8 mouse cellular contexts compared by ENCODE assay signal in the genomic region with DNA sequence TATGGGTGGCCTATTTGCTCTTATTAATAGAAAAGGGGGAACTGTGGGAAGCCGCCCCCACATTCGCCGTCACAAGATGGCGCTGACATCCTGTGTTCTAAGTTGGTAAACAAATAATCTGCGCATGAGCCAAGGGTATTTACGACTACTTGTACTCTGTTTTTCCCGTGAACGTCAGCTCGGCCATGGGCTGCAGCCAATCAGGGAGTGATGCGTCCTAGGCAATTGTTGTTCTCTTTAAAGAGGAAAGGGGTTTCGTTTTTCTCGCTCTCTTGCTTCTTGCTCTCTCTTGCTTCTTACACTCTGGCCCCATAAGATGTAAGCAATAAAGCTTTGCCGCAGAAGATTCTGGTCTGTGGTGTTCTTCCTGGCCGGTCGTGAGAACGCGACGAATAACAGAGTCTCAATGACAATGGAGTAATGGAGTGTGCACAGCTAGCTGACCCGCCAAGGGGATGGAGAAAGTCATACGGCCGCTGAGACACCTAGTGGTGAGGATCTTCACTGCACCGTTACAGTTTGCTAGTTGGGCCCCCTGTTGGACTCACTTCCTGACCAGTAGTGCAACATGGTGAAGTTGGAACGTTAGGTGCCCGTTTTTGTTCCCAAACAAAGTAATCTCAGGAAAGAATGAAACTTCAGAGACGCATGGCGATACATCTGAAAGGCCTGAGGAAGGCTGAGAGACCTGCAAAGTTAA. TPM values are rescaled to one million over a fixed set of nuclear protein-coding genes. Genes with fewer than 3 reads are reported as not detected.
DNase-seq lines count a peak whose midpoint lies in the region; ATAC-seq and TF ChIP-seq lines count a peak whose summit lies in the region.
"Not testable (repeated sequence)": the region's sequence is repeated elsewhere in the genome, so short reads cannot be mapped to it uniquely, and the experiment has no call there.

No protein-coding gene starts in this region.

- not testable (repeated sequence) for H3K36me3 ChIP-seq in forebrain, embryonic 12.5 days (replicated peaks); heart, embryonic 16.5 days (ENCODE audit: control insufficient read depth, insufficient read depth); liver, embryonic 14.5 days (replicated peaks; ENCODE audit: control insufficient read depth, insufficient read depth, low read depth); neural tube, embryonic 12.5 days; stomach, postnatal 0 days (ENCODE audit: control insufficient read depth, insufficient read depth, low read length)

- TF ChIP-seq EP300 in liver, embryonic 14.5 days (IDR thresholded peaks at IDR 0.05; ENCODE audit: low read depth); stomach, postnatal 0 days (optimal IDR thresholded peaks at IDR 0.05): not testable (repeated sequence)

- peak overlapping the region; percentile 36; the same call in 1 of the 2 replicates for H3K4me2 ChIP-seq in forebrain, embryonic 12.5 days
- H3K4me2 ChIP-seq in heart, embryonic 16.5 days (ENCODE audit: low read depth, low read length): peak overlapping the region; percentile 41
- H3K4me2 ChIP-seq in liver, embryonic 14.5 days (ENCODE audit: low read depth): peak overlapping the region; percentile 38
- H3K4me2 ChIP-seq in neural tube, embryonic 12.5 days (replicated peaks): peak overlapping the region; percentile 39
- H3K4me2 ChIP-seq in stomach, postnatal 0 days (replicated peaks; ENCODE audit: low read depth): 0 out of 2 replicates have a peak overlapping the region, but pooled peaks have one; percentile 18

- not testable (repeated sequence) for H3K27me3 ChIP-seq in forebrain, embryonic 12.5 days; heart, embryonic 16.5 days (ENCODE audit: control insufficient read depth, insufficient read depth, low read length); liver, embryonic 14.5 days (ENCODE audit: control insufficient read depth, insufficient read depth, low read length); neural tube, embryonic 12.5 days (replicated peaks); stomach, postnatal 0 days (ENCODE audit: control insufficient read depth, insufficient read depth, low read length)

- peak; percentile 94 for TF ChIP-seq CTCF in liver, embryonic 14.5 days (IDR thresholded peaks at IDR 0.05; ENCODE audit: low read depth)
- TF ChIP-seq CTCF in stomach, postnatal 0 days (IDR thresholded peaks at IDR 0.05; ENCODE audit: low read depth): peak; percentile 89

- ATAC-seq in forebrain, embryonic 12.5 days (ENCODE audit: low FRiP score): peak; percentile 90
- peak; percentile 92 for ATAC-seq in heart, embryonic 16.5 days (replicated peaks; ENCODE audit: extremely low read depth, insufficient read depth, low FRiP score)
- ATAC-seq in liver, embryonic 14.5 days (ENCODE audit: insufficient read depth): peak; percentile 95
- peak; percentile 88 for ATAC-seq in neural tube, embryonic 12.5 days (ENCODE audit: low FRiP score, low read depth)
- peak; percentile 94 for ATAC-seq in stomach, postnatal 0 days (ENCODE audit: low FRiP score, low TSS enrichment)

- H3K9me3 ChIP-seq in forebrain, embryonic 12.5 days; heart, embryonic 16.5 days (replicated peaks; ENCODE audit: control insufficient read depth, low read length); liver, embryonic 14.5 days (ENCODE audit: control insufficient read depth, low read length); neural tube, embryonic 12.5 days; stomach, postnatal 0 days (ENCODE audit: control insufficient read depth, low read length): not testable (repeated sequence)

- peak; percentile 91 for DNase-seq in CD4-positive, CD25-positive, alpha-beta regulatory T cell, adult 2 months (ENCODE audit: low read depth, low spot score)
- peak; percentile 63 for DNase-seq in c-Kit-positive CD71-positive TER-119-negative erythroid progenitor cells, embryonic 14.5 days (ENCODE audit: low read depth)
- peak; percentile 91 to 93 for DNase-seq in kidney, postnatal 36 days
- peak; percentile 42 to 77 (median 54) for DNase-seq in liver, embryonic 14.5 days (ENCODE audit: low read depth in 3 of 3, low spot score in 3 of 3)
- DNase-seq in stomach, postnatal 0 days (ENCODE audit: low spot score): peak; percentile 83

- not testable (repeated sequence) for H3K9ac ChIP-seq in forebrain, embryonic 12.5 days; heart, embryonic 16.5 days (ENCODE audit: low read length); liver, embryonic 14.5 days (replicated peaks); neural tube, embryonic 12.5 days; stomach, postnatal 0 days (ENCODE audit: low read length)

- 11% methylated on average over 14 of the region's 26 CpGs for WGBS in forebrain, embryonic 12.5 days
- whole genome bisulfite sequencing in heart, embryonic 16.5 days: 11% methylated on average over 14 of the region's 26 CpGs
- 16% methylated on average over 14 of the region's 26 CpGs for WGBS in liver, embryonic 14.5 days (ENCODE audit: insufficient replicate concordance)
- WGBS in neural tube, embryonic 12.5 days: 13% methylated on average over 14 of the region's 26 CpGs
- 10% methylated on average over 14 of the region's 26 CpGs for WGBS in stomach, postnatal 0 days

- H3K4me3 ChIP-seq in forebrain, embryonic 12.5 days (replicated peaks): peak overlapping the region; percentile 24
- H3K4me3 ChIP-seq in heart, embryonic 16.5 days (ENCODE audit: low read length): peak overlapping the region; percentile 43
- peak overlapping the region; percentile 42 to 62 for H3K4me3 ChIP-seq in liver, embryonic 14.5 days (ENCODE audit: insufficient read depth in 1 of 2, low read depth in 2 of 2, low read length in 2 of 2)
- 0 out of 2 replicates have a peak overlapping the region, but pooled peaks have one; percentile 7 for H3K4me3 ChIP-seq in neural tube, embryonic 12.5 days
- peak overlapping the region; percentile 26 for H3K4me3 ChIP-seq in stomach, postnatal 0 days (ENCODE audit: low read depth, low read length)

- H3K27ac ChIP-seq in forebrain, embryonic 12.5 days: peak overlapping the region; percentile 20; the same call in 1 of the 2 replicates
- H3K27ac ChIP-seq in heart, embryonic 16.5 days (ENCODE audit: low read length): peak overlapping the region; percentile 55
- not testable (repeated sequence) for H3K27ac ChIP-seq in liver, embryonic 14.5 days; neural tube, embryonic 12.5 days; stomach, postnatal 0 days (replicated peaks)

- not testable (repeated sequence) for H3K4me1 ChIP-seq in forebrain, embryonic 12.5 days; heart, embryonic 16.5 days (ENCODE audit: control insufficient read depth, insufficient read depth, low read length); liver, embryonic 14.5 days (replicated peaks; ENCODE audit: control insufficient read depth in 2 of 2, insufficient read depth in 2 of 2, low read length in 1 of 2); neural tube, embryonic 12.5 days; stomach, postnatal 0 days (replicated peaks; ENCODE audit: control insufficient read depth, insufficient read depth)

RNA-seq across cellular contexts. Expression of gene Sfpq, which starts 5.7 kb away (rescaled TPM):
- 174 and 187 TPM in 2 replicates for polyA plus RNA-seq in forebrain, embryonic 12.5 days (2016; fragmentation: Nextera tagmentation; extraction: Ambion mirVana)
- 34.4 and 38.4 TPM in 2 replicates for polyA plus RNA-seq in heart, embryonic 16.5 days (2015; fragmentation: Nextera tagmentation; extraction: Ambion mirVana)
- 36.8 and 89.3 TPM in 2 replicates for polyA plus RNA-seq in liver, embryonic 14.5 days (2012; rRNA removed)
- polyA plus RNA-seq in liver, embryonic 14.5 days (2014; fragmentation: Nextera tagmentation; extraction: Ambion mirVana): 34.6 and 35.5 TPM in 2 replicates
- 176 and 183 TPM in 2 replicates for polyA plus RNA-seq in neural tube, embryonic 12.5 days (2016; fragmentation: Nextera tagmentation; extraction: Ambion mirVana)
- 41.5 and 42.9 TPM in 2 replicates for polyA plus RNA-seq in stomach, postnatal 0 days (2015; fragmentation: Nextera tagmentation; extraction: Ambion mirVana)

RNA-seq across cellular contexts. Expression of gene Zmym1, which starts 45.5 kb away (rescaled TPM):
- 29.7 and 30.6 TPM in 2 replicates for polyA plus RNA-seq in forebrain, embryonic 12.5 days (2016; fragmentation: Nextera tagmentation; extraction: Ambion mirVana)
- polyA plus RNA-seq in heart, embryonic 16.5 days (2015; fragmentation: Nextera tagmentation; extraction: Ambion mirVana): 11.9 and 12.4 TPM in 2 replicates
- polyA plus RNA-seq in liver, embryonic 14.5 days (2012; rRNA removed): 2.0 and 4.0 TPM in 2 replicates
- polyA plus RNA-seq in liver, embryonic 14.5 days (2014; fragmentation: Nextera tagmentation; extraction: Ambion mirVana): 9.8 and 10.2 TPM in 2 replicates
- 25.9 and 27.1 TPM in 2 replicates for polyA plus RNA-seq in neural tube, embryonic 12.5 days (2016; fragmentation: Nextera tagmentation; extraction: Ambion mirVana)
- 4.8 and 5.3 TPM in 2 replicates for polyA plus RNA-seq in stomach, postnatal 0 days (2015; fragmentation: Nextera tagmentation; extraction: Ambion mirVana)

RNA-seq across cellular contexts. Expression of gene Zmym4, which starts 47.5 kb away (rescaled TPM):
- 43.4 and 48.1 TPM in 2 replicates for polyA plus RNA-seq in forebrain, embryonic 12.5 days (2016; fragmentation: Nextera tagmentation; extraction: Ambion mirVana)
- polyA plus RNA-seq in heart, embryonic 16.5 days (2015; fragmentation: Nextera tagmentation; extraction: Ambion mirVana): 9.4 and 12.3 TPM in 2 replicates
- 2.3 and 2.8 TPM in 2 replicates for polyA plus RNA-seq in liver, embryonic 14.5 days (2012; rRNA removed)
- 2.6 and 3.2 TPM in 2 replicates for polyA plus RNA-seq in liver, embryonic 14.5 days (2014; fragmentation: Nextera tagmentation; extraction: Ambion mirVana)
- 34.6 and 36.2 TPM in 2 replicates for polyA plus RNA-seq in neural tube, embryonic 12.5 days (2016; fragmentation: Nextera tagmentation; extraction: Ambion mirVana)
- polyA plus RNA-seq in stomach, postnatal 0 days (2015; fragmentation: Nextera tagmentation; extraction: Ambion mirVana): 6.7 and 7.1 TPM in 2 replicates
